Mouse (Mus musculus): ENCODE measurements at regions not wholly inside any gene's neighbourhood (a gene's known extent, or its start where the extent isn't known, plus 50 kb on each side); places are given as distances from the start of the nearest gene placed in this dataset.

GRCm38 (mm10) chr3:81369742-81370141, 333.5 kb downstream of the Pdgfc start:
- Histone ChIP-seq H3K4me2 (replicated peaks; ENCODE audit: low read depth, low read length, severe bottlenecking) (no peak overlapping the region), H3K27ac (replicated peaks; ENCODE audit: low read depth, low read length) (no peak overlapping the region), H3K4me3 (replicated peaks; ENCODE audit: low read length) (no peak overlapping the region), H3K4me1 (ENCODE audit: control insufficient read depth, insufficient read depth, low read length) (no peaks in the 10 kb centered on the region), H3K9ac (ENCODE audit: low read depth, low read length, severe bottlenecking) (no peak overlapping the region), H3K27me3 (ENCODE audit: control insufficient read depth, insufficient read depth, low read length) (no peaks in the 10 kb centered on the region), H3K9me3 (ENCODE audit: control insufficient read depth, low read length) (no peaks in the 10 kb centered on the region), H3K36me3 (ENCODE audit: control insufficient read depth, insufficient read depth, low read length) (no peaks in the 10 kb centered on the region)
- DNase-seq (ENCODE audit: low spot score) (no peak), ATAC-seq (ENCODE audit: low FRiP score, low read depth) (no peak)
- no peak for TF ChIP-seq POLR2A (IDR thresholded peaks at IDR 0.05; ENCODE audit: borderline replicate concordance, extremely low read depth, insufficient read depth, insufficient read length)

GRCm38 (mm10) chr3:81375990-81376389, 339.8 kb downstream of the Pdgfc start:
- Histone ChIP-seq H3K4me2 (replicated peaks; ENCODE audit: low read depth, low read length, severe bottlenecking) (no peak overlapping the region), H3K9me3 (ENCODE audit: control insufficient read depth, low read length) (no peaks in the 10 kb centered on the region), H3K27me3 (ENCODE audit: control insufficient read depth, insufficient read depth, low read length) (no peaks in the 10 kb centered on the region), H3K4me3 (replicated peaks; ENCODE audit: low read length) (no peak overlapping the region), H3K4me1 (ENCODE audit: control insufficient read depth, insufficient read depth, low read length) (no peaks in the 10 kb centered on the region; the same call in 1 of the 2 replicates), H3K36me3 (ENCODE audit: control insufficient read depth, insufficient read depth, low read length) (no peaks in the 10 kb centered on the region), H3K27ac (replicated peaks; ENCODE audit: low read depth, low read length) (no peak overlapping the region), H3K9ac (ENCODE audit: low read depth, low read length, severe bottlenecking) (no peak overlapping the region)
- ATAC-seq (ENCODE audit: low FRiP score, low read depth) = no peak
- no peak for DNase-seq (ENCODE audit: low spot score)
- 73% methylated on average over 2 of the region's 2 CpGs for WGBS
- TF ChIP-seq POLR2A (IDR thresholded peaks at IDR 0.05; ENCODE audit: borderline replicate concordance, extremely low read depth, insufficient read depth, insufficient read length) = no peak

- H3K4me1 ChIP-seq (ENCODE audit: control insufficient read depth, insufficient read depth, low read length) = no peaks in the 10 kb centered on the region; the same call in 1 of the 2 replicates
- H3K9ac ChIP-seq (ENCODE audit: low read depth, low read length, severe bottlenecking) = no peak overlapping the region
- ATAC-seq (ENCODE audit: low FRiP score, low read depth) (peak; percentile 62; the same call in 1 of the 2 replicates), DNase-seq (ENCODE audit: low spot score) (peak; percentile 26)
- no peaks in the 10 kb centered on the region for H3K9me3 ChIP-seq (ENCODE audit: control insufficient read depth, low read length)
- WGBS = 7% methylated on average over 3 of the region's 3 CpGs
- H3K4me3 ChIP-seq (replicated peaks; ENCODE audit: low read length) = no peak overlapping the region
- no peak overlapping the region for H3K4me2 ChIP-seq (replicated peaks; ENCODE audit: low read depth, low read length, severe bottlenecking)
- no peaks in the 10 kb centered on the region for H3K36me3 ChIP-seq (ENCODE audit: control insufficient read depth, insufficient read depth, low read length)
- H3K27ac ChIP-seq (replicated peaks; ENCODE audit: low read depth, low read length) = no peak overlapping the region
- no peaks in the 10 kb centered on the region for H3K27me3 ChIP-seq (ENCODE audit: control insufficient read depth, insufficient read depth, low read length)
- no peak for TF ChIP-seq POLR2A (IDR thresholded peaks at IDR 0.05; ENCODE audit: borderline replicate concordance, extremely low read depth, insufficient read depth, insufficient read length)
These were observed 341.2 kb downstream of the Pdgfc start for GRCm38 (mm10) chr3:81377466-81377865.

GRCm38 (mm10) chr3:81379362-81379761, 343.1 kb downstream of the Pdgfc start:
- Histone ChIP-seq H3K4me3 (replicated peaks; ENCODE audit: low read length) (no peak overlapping the region), H3K36me3 (ENCODE audit: control insufficient read depth, insufficient read depth, low read length) (no peaks in the 10 kb centered on the region), H3K9ac (ENCODE audit: low read depth, low read length, severe bottlenecking) (no peak overlapping the region), H3K4me2 (replicated peaks; ENCODE audit: low read depth, low read length, severe bottlenecking) (no peak overlapping the region), H3K27me3 (ENCODE audit: control insufficient read depth, insufficient read depth, low read length) (no peaks in the 10 kb centered on the region), H3K27ac (replicated peaks; ENCODE audit: low read depth, low read length) (no peak overlapping the region), H3K4me1 (ENCODE audit: control insufficient read depth, insufficient read depth, low read length) (no peaks in the 10 kb centered on the region; the same call in 1 of the 2 replicates), H3K9me3 (ENCODE audit: control insufficient read depth, low read length) (no peaks in the 10 kb centered on the region)
- no peak for TF ChIP-seq POLR2A (IDR thresholded peaks at IDR 0.05; ENCODE audit: borderline replicate concordance, extremely low read depth, insufficient read depth, insufficient read length)
- ATAC-seq (ENCODE audit: low FRiP score, low read depth) (no peak), DNase-seq (ENCODE audit: low spot score) (no peak)
- WGBS = 41% methylated on average over 1 of the region's 1 CpGs

GRCm38 (mm10) chr3:81386931-81387330, 350.7 kb downstream of the Pdgfc start:
- ATAC-seq (ENCODE audit: low FRiP score, low read depth) = no peak
- Histone ChIP-seq H3K4me3 (replicated peaks; ENCODE audit: low read length) (no peak overlapping the region), H3K27ac (replicated peaks; ENCODE audit: low read depth, low read length) (no peak overlapping the region), H3K9ac (ENCODE audit: low read depth, low read length, severe bottlenecking) (no peak overlapping the region), H3K27me3 (ENCODE audit: control insufficient read depth, insufficient read depth, low read length) (no peaks in the 10 kb centered on the region), H3K4me1 (ENCODE audit: control insufficient read depth, insufficient read depth, low read length) (no peaks in the 10 kb centered on the region), H3K36me3 (ENCODE audit: control insufficient read depth, insufficient read depth, low read length) (no peaks in the 10 kb centered on the region), H3K4me2 (replicated peaks; ENCODE audit: low read depth, low read length, severe bottlenecking) (no peak overlapping the region), H3K9me3 (ENCODE audit: control insufficient read depth, low read length) (no peaks in the 10 kb centered on the region)
- DNase-seq (ENCODE audit: low spot score) = no peak
- 62% methylated on average over 14 of the region's 14 CpGs for WGBS
- TF ChIP-seq POLR2A (IDR thresholded peaks at IDR 0.05; ENCODE audit: borderline replicate concordance, extremely low read depth, insufficient read depth, insufficient read length) = no peak

GRCm38 (mm10) chr3:81387634-81388033, 351.4 kb downstream of the Pdgfc start:
- no peak overlapping the region for H3K9ac ChIP-seq (ENCODE audit: low read depth, low read length, severe bottlenecking)
- H3K27me3 ChIP-seq (ENCODE audit: control insufficient read depth, insufficient read depth, low read length) = no peaks in the 10 kb centered on the region
- WGBS = 50% methylated on average over 4 of the region's 4 CpGs
- no peaks in the 10 kb centered on the region for H3K4me1 ChIP-seq (ENCODE audit: control insufficient read depth, insufficient read depth, low read length)
- DNase-seq (ENCODE audit: low spot score) = no peak
- no peak overlapping the region for H3K4me2 ChIP-seq (replicated peaks; ENCODE audit: low read depth, low read length, severe bottlenecking)
- no peaks in the 10 kb centered on the region for H3K36me3 ChIP-seq (ENCODE audit: control insufficient read depth, insufficient read depth, low read length)
- no peak overlapping the region for H3K27ac ChIP-seq (replicated peaks; ENCODE audit: low read depth, low read length)
- H3K9me3 ChIP-seq (ENCODE audit: control insufficient read depth, low read length) = no peaks in the 10 kb centered on the region
- H3K4me3 ChIP-seq (replicated peaks; ENCODE audit: low read length) = no peak overlapping the region
- TF ChIP-seq POLR2A (IDR thresholded peaks at IDR 0.05; ENCODE audit: borderline replicate concordance, extremely low read depth, insufficient read depth, insufficient read length) = no peak
- ATAC-seq (ENCODE audit: low FRiP score, low read depth) = no peak
